Mouse (Mus musculus) hindbrain, postnatal 0 days (tissue): Measurements from ENCODE around the gene Snx30. TPM values are rescaled to one million over a fixed set of nuclear protein-coding genes. Genes with fewer than 3 reads are reported as not detected.

ENCODE experiments used
- ATAC-seq: fragments of 200-750 bp; cut with Nextera tagmentation; 2 replicates; pipeline ENCODE4 v1.8.0; 2017; ENCODE audit warnings: mild to moderate bottlenecking, moderate TSS enrichment, moderate library complexity
- DNase-seq: peaks from one replicate; pipeline ENCODE4 v3.0.0-alpha.2; 2015; ENCODE audit warnings: low spot score
- H3K27ac ChIP-seq: fragments of 300-500 bp; sonication (generic); 2 replicates; pipeline ENCODE4 v1.5.1; 2014; ENCODE audit warnings: mild to moderate bottlenecking
- H3K27me3 ChIP-seq: fragments of 300-500 bp; sonication (generic); 2 replicates; pipeline ENCODE4 v1.6.1; 2014; ENCODE audit warnings: low read length, mixed read lengths; ENCODE audit not compliant: insufficient read depth
- H3K36me3 ChIP-seq: fragments of 300-500 bp; sonication (generic); 2 replicates; pipeline ENCODE4 v1.6.1; 2014; ENCODE audit warnings: low read length, mixed read lengths; ENCODE audit not compliant: insufficient read depth
- H3K4me1 ChIP-seq: fragments of 300-500 bp; sonication (generic); 2 replicates; pipeline ENCODE4 v1.6.1; 2014; ENCODE audit warnings: antibody characterized with exemption, low read length, mixed read lengths; ENCODE audit not compliant: insufficient read depth
- H3K4me2 ChIP-seq: fragments of 300-500 bp; sonication (generic); 2 replicates; pipeline ENCODE4 v1.6.1; 2014; ENCODE audit warnings: low read depth, mild to moderate bottlenecking, low read length, moderate library complexity, mixed read lengths
- H3K4me3 ChIP-seq: fragments of 300-500 bp; sonication (generic); 2 replicates; pipeline ENCODE4 v1.5.1; 2014; ENCODE audit warnings: low read length
- H3K9ac ChIP-seq: fragments of 300-500 bp; sonication (generic); replicated peaks from 2 replicates; pipeline ENCODE4 v1.6.1; 2014; ENCODE audit warnings: mild to moderate bottlenecking, low read length, moderate library complexity, mixed read lengths
- H3K9me3 ChIP-seq: fragments of 300-500 bp; sonication (generic); 2 replicates; pipeline ENCODE4 v1.6.1; 2016; ENCODE audit warnings: low read length, mixed read lengths
- CTCF ChIP-seq: IDR thresholded peaks from 2 replicates; pipeline ENCODE4 v1.5.1; 2016; ENCODE audit warnings: antibody characterized with exemption, control low read depth, low read depth
- WGBS: fragments of 180-500 bp; shearing (Covaris S2); extraction: QIAGEN DNeasy Blood & Tissue Kit; methylation state at CpG from one replicate; pipeline ENCODE4 v1.1.7; 2014; 5-methylcytosine and 5-hydroxymethylcytosine counted together
- polyA plus RNA-seq: library from polyadenylated mRNA; unstranded; fragments of >200 nt; fragmentation: Nextera tagmentation; extraction: Ambion mirVana; gene quantifications from 2 replicates; pipeline ENCODE4 v1.2.1, GENCODE M21; 2015
- total RNA-seq: library from RNA; depleted of rRNA; stranded (reverse); fragments of >200 nt; gene quantifications from 2 replicates; pipeline ENCODE4 v1.2.3, GENCODE M21; 2014; rRNA removed

Gene Snx30
- total RNA-seq, result 31.2 and 34.1 TPM in 2 replicates
- 15.8 and 18.3 TPM in 2 replicates for polyA plus RNA-seq

- Histone ChIP-seq H3K9me3 (no peaks in the 10 kb centered on the region), H3K4me2 (peak within 1 kb of the TSS; percentile 77), H3K27ac (peak within 1 kb of the TSS; percentile 72), H3K4me3 (peak within 1 kb of the TSS; percentile 75), H3K9ac (peak within 1 kb of the TSS; percentile 86), H3K36me3 (no peaks in the 10 kb centered on the region), H3K4me1 (peaks cover 9% of the 10 kb centered on the region; the same call in 1 of the 2 replicates), H3K27me3 (no peaks in the 10 kb centered on the region)
- ATAC-seq, result peak; percentile 93
- DNase-seq, result peak; percentile 95
- WGBS, result 2% methylated on average over 45 of the region's 45 CpGs
- no peak for TF ChIP-seq CTCF
Measured at GRCm38 (mm10) chr4:59805181-59805967, at the start of gene Snx30. Gene Snx30 (plus strand): TSS chr4:59805840.

- Histone ChIP-seq H3K9me3 (no peaks in the 10 kb centered on the region), H3K27ac (no peak overlapping the region), H3K36me3 (no peaks in the 10 kb centered on the region), H3K4me3 (no peak overlapping the region), H3K4me1 (no peaks in the 10 kb centered on the region), H3K4me2 (no peak overlapping the region), H3K9ac (no peak overlapping the region), H3K27me3 (no peaks in the 10 kb centered on the region)
- ATAC-seq (peak; percentile 60), DNase-seq (peak; percentile 78)
- WGBS, result 49% methylated on average over 9 of the region's 9 CpGs
- TF ChIP-seq CTCF, result no peak
Measured at GRCm38 (mm10) chr4:59756332-59757082, 49.1 kb upstream of the Snx30 start.

- no peak for TF ChIP-seq CTCF
Measured at GRCm38 (mm10) chr4:59757452-59758435, 47.9 kb upstream of the Snx30 start.

GRCm38 (mm10) chr4:59760016-59760415, 45.6 kb upstream of the Snx30 start:
- Histone ChIP-seq H3K27me3 (no peaks in the 10 kb centered on the region), H3K9ac (no peak overlapping the region), H3K4me2 (no peak overlapping the region), H3K27ac (no peak overlapping the region), H3K9me3 (no peaks in the 10 kb centered on the region), H3K4me1 (no peaks in the 10 kb centered on the region), H3K36me3 (no peaks in the 10 kb centered on the region), H3K4me3 (no peak overlapping the region)
- TF ChIP-seq CTCF, result peak; percentile 29
- ATAC-seq (no peak), DNase-seq (no peak)
- 86% methylated on average over 4 of the region's 4 CpGs for WGBS

More at GRCm38 (mm10) chr4:59757452-59758435, 47.9 kb upstream of the Snx30 start:
- H3K9ac ChIP-seq, result no peak overlapping the region
- no peaks in the 10 kb centered on the region for H3K9me3 ChIP-seq
- 76% methylated on average over 12 of the region's 12 CpGs for WGBS
- no peaks in the 10 kb centered on the region for H3K36me3 ChIP-seq
- H3K27me3 ChIP-seq, result no peaks in the 10 kb centered on the region
- DNase-seq (no peak), ATAC-seq (no peak)
- H3K4me3 ChIP-seq, result no peak overlapping the region
- H3K27ac ChIP-seq, result no peak overlapping the region
- H3K4me1 ChIP-seq, result no peaks in the 10 kb centered on the region
- H3K4me2 ChIP-seq, result no peak overlapping the region

GRCm38 (mm10) chr4:59760636-59761364, 44.8 kb upstream of the Snx30 start:
- Histone ChIP-seq H3K9me3 (no peaks in the 10 kb centered on the region), H3K4me1 (no peaks in the 10 kb centered on the region), H3K36me3 (no peaks in the 10 kb centered on the region), H3K4me3 (no peak overlapping the region), H3K27me3 (no peaks in the 10 kb centered on the region), H3K27ac (no peak overlapping the region), H3K4me2 (no peak overlapping the region), H3K9ac (no peak overlapping the region)
- DNase-seq (peak; percentile 60), ATAC-seq (no peak)
- TF ChIP-seq CTCF, result peak; percentile 73
- 44% methylated on average over 10 of the region's 10 CpGs for WGBS
